Mouse (Mus musculus): ENCODE results near the gene Gm42669. TPM values are rescaled to one million over a fixed set of nuclear protein-coding genes. Genes with fewer than 3 reads are reported as not detected.

Gene Gm42669
- total RNA-seq, 2 experiments from 2014 or later: not detected

- no peak for DNase-seq
Observed at GRCm38 (mm10) chr5:107521386-107521785, 14.0 kb downstream of the Gm42669 start.

- peak; percentile 30 to 69 for DNase-seq
Observed at GRCm38 (mm10) chr5:107521897-107522296, 14.5 kb downstream of the Gm42669 start.

DNA sequence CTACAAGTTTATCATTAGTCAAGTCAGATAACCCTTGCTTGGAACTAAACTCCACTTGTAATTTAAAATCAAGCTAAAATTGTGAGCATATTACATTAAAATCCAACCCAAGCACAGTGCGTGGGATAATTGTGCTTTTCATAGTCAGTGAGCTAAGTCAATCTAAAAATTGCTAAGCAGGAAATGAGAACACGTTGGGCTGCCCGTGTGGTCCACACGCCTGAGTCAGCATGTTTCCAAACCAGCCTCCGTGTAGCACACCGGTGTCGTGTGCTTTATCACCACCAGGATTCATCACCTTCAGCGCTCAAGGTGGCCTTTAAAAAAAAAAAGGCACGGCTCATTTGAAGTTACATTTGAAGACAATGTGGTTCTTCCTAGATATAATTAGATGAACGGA, 16.9 kb downstream of the Gm42669 start:
- no peak for DNase-seq

GRCm38 (mm10) chr5:107528856-107529255, 21.4 kb downstream of the Gm42669 start:
- DNase-seq: no peak

DNA sequence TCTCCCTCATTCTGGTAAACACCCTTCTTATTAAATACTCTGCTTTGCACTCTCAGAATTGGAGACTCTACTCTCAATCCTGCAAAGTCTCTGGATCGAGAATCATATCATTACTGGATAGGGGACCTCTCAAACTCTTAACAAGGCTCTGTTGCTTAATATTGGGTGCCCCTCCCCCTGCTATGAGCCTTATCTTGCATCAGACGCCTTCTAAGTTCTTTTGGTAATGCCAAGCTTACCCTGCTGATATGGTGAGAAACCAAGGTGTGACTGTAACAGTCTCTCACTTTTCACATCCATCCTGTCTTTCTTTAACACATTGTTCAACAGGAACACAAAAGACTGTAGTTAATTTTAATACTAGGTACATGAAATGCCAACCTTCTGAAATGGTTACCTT, 26.2 kb downstream of the Gm42669 start:
- DNase-seq: no peak

- DNase-seq: no peak
Observed at GRCm38 (mm10) chr5:107534581-107534980, 27.2 kb downstream of the Gm42669 start, which contains the start of gene 1700028K03Rik. Gene 1700028K03Rik, plus strand, starts transcription at chr5:107534709.

GRCm38 (mm10) chr5:107541696-107542095, 34.3 kb downstream of the Gm42669 start:
- DNase-seq: peak; percentile 11 to 45

- DNase-seq: no peak
Observed at GRCm38 (mm10) chr5:107545927-107546326, 38.5 kb downstream of the Gm42669 start.

GRCm38 (mm10) chr5:107547955-107548354, 40.5 kb downstream of the Gm42669 start:
- DNase-seq: no peak

GRCm38 (mm10) chr5:107548444-107548843, 41.0 kb downstream of the Gm42669 start:
- DNase-seq: no peak

DNA sequence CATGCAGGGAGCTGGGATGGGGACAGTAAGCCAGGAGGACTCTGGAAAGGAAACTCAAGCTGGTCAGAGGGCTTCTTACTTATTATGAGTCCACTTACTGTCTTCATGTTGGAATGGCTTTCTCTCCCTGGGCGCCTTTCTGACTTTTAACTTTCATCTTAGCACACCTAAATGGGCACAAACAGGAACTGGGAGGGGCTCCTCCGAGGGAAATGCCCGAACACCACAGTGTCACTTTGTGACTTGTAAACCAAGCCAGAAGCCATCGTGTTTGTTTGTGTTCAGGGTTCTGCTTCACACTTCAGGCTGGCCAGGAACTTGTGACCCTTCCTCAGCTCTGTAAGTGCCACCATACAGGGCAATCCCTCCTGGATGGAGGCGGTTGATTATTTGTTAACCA, 46.9 kb downstream of the Gm42669 start:
- no peak for DNase-seq

GRCm38 (mm10) chr5:107556969-107557368, 49.5 kb downstream of the Gm42669 start:
- no peak for DNase-seq

GRCm38 (mm10) chr5:107569148-107569547, 61.7 kb downstream of the Gm42669 start:
- DNase-seq: no peak

DNA sequence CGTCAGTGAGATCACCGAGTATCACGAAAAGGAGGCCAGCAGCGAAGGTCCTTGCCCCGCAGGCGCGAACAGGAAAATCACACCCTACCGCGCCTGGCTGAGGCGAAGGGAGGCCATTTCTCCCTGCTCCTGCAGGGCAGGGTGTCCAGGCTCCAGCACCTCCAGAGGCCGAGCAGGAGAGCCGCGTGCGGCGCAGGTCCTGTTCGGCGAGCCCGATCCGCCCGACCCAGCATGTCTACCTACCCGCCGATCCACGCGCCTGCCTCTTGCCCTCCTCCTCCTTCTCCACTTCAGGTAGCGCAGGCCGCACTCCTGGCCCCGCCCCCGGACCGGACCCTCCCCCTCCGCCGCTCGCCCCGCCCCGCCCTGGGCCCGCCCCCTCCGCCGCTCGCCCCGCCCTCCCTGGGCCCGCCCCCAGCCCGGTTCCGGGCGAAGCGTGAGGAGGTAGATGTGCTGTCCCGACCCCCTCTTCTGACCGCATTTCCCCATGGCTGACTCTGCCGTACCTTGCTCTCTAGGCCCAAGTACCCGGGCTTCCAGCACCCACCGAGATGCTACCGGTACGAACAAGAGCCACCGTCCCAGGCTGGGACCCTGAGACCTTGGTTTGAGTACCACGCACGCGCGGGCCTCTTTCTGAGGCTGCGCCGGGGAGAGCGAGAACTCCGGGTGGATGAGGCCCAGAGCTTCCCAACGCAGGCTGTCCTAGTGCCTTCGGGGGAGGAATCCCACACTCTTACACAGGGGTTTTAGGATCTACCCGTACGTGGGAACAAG, 90.1 kb downstream of the Gm42669 start, which contains the start of the genes Rpap2 and Glmn:
TSS of gene Rpap2 (plus strand) at position 73 of the 777 bp plus-strand sequence.
TSS of gene Glmn (minus strand) at position 588 of the 777 bp plus-strand sequence.
- DNase-seq: peak; percentile 88

GRCm38 (mm10) chr5:107598380-107598779, 91.0 kb downstream of the Gm42669 start:
- DNase-seq: no peak

DNA sequence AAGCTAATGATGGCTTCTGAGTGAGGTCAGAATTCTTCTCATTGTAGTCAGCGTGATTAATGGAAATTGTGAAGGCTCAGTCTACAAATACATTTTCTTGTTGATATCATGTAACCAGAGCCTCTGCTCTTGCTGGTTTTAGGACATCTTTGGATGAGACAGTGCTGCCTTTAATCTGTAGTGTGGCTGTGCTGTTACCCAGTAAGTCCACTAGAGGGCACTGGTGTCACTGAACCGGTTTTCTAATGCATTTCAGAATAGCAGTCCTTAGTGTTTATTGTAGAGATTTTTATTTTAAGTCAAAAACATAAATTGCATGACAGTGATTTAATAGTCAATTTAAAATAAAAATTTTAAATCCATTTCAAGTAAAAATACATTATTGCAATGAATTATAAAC, 103.8 kb downstream of the Gm42669 start:
- DNase-seq: peak; percentile 53 to 78

- DNase-seq: no peak
Observed at GRCm38 (mm10) chr5:107617986-107618385, 110.6 kb downstream of the Gm42669 start.

DNA sequence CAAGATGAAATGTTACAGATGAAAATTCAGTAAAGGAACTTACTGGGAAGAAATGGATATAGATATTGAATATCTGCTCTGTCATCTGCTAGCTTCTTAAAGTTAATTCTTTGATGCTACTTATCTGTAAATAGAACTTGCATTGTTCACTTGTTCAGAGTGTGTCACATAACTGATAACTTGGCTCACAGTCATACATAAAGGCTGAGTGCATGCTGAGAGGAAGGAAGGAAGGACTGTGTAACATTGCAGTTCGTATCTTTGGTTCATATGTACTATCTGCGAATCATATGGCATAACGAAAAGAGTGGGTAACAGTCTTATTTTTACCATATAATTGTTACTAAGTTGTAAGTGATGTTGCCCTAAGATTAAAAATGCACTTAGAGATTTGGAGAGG, 113.9 kb downstream of the Gm42669 start:
- no peak for DNase-seq

Other genes with a start within 250 kb of the Gm42669 start
- 10 to 100 TPM; 36.4 to 44.5 TPM for gene Tgfbr3, start 218.0 kb upstream of the Gm42669 start, total RNA-seq (2021)
- under 1 TPM; 0.15 to 0.49 TPM for gene Brdt, start 176.5 kb upstream of the Gm42669 start, total RNA-seq (2021)
- under 1 TPM in 1 of 2 experiments, not detected in 1; 0.60 TPM for gene Ephx4, start 104.9 kb upstream of the Gm42669 start, total RNA-seq (2021)
- gene Lpcat2b, start 76.1 kb upstream of the Gm42669 start, total RNA-seq (2021): not detected
- gene Btbd8, start 69.6 kb upstream of the Gm42669 start, total RNA-seq (2021): 1 to 10 TPM; 4.2 to 6.5 TPM
- gene 1700028K03Rik, start 27.1 kb downstream of the Gm42669 start, total RNA-seq (2021): not detected
- gene Rpap2, start 89.8 kb downstream of the Gm42669 start, total RNA-seq (2021): 1 to 10 TPM; 6.8 to 9.6 TPM
- 1 to 10 TPM; 3.8 to 4.2 TPM for gene Glmn, start 90.3 kb downstream of the Gm42669 start, total RNA-seq (2021)
- gene Gfi1, start 218.4 kb downstream of the Gm42669 start, total RNA-seq (2021): under 1 TPM; 0.30 to 0.31 TPM